Comparison of ENCODE assay signal across 14 mouse cellular contexts in the genomic region with DNA sequence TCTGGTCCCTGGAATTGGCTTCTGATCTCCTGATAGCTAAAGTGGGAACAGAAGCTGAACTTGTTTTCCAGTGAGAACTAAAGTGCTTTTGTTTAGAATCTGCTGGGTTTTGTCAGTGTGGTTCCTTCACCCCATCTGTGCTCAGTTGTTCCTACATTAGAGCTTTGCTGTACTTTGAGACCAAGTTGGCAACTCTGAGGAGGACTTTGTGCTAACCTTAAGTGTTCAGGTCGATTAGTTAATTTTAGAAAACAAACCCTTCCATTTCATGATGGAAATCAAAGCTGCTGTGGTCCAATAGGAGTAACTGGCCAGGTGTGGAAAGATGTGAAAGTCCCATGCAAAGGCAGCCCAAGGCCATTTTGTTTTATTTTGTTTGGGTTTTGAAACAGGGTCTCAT.
"Had no signal": no experiment of that assay in that cellular context is flagged by ENCODE, and none has a peak within 500 bp of the region (broad histone marks: within the 10 kb centered on the region; RNA-seq: fewer than 3 reads in every experiment).

No protein-coding gene starts in this region.

- DNase-seq: lung, adult 2 months; right cerebral cortex, postnatal 14 days; thymus, adult 2 months; thymus, postnatal 25 days had no signal

- H3K27ac ChIP-seq: lung, embryonic 15.5 days; macrophage; midbrain, embryonic 13.5 days; midbrain, embryonic 15.5 days; neural tube, embryonic 12.5 days; stomach, embryonic 15.5 days; stomach, postnatal 0 days had no signal

- H3K4me3 ChIP-seq: lung, embryonic 15.5 days; midbrain, embryonic 13.5 days; midbrain, embryonic 15.5 days; neural tube, embryonic 12.5 days; stomach, embryonic 15.5 days had no signal

- H3K27me3 ChIP-seq: lung, embryonic 15.5 days; megakaryocyte, embryonic 14.5 days; midbrain, embryonic 13.5 days; midbrain, embryonic 15.5 days; neural tube, embryonic 12.5 days; stomach, embryonic 15.5 days had no signal

- H3K9me3 ChIP-seq: lung, embryonic 15.5 days; megakaryocyte, embryonic 14.5 days; midbrain, embryonic 13.5 days; midbrain, embryonic 15.5 days; neural tube, embryonic 12.5 days; stomach, embryonic 15.5 days had no signal

- H3K9ac ChIP-seq: lung, embryonic 15.5 days; midbrain, embryonic 13.5 days; midbrain, embryonic 15.5 days; neural tube, embryonic 12.5 days; stomach, embryonic 15.5 days had no signal

- ATAC-seq: lung, postnatal 0 days; midbrain, embryonic 13.5 days; midbrain, embryonic 15.5 days had no signal

- H3K4me2 ChIP-seq: lung, embryonic 15.5 days; midbrain, embryonic 11.5 days; midbrain, embryonic 13.5 days; midbrain, embryonic 15.5 days; neural tube, embryonic 12.5 days; stomach, embryonic 15.5 days had no signal

- H3K4me1 ChIP-seq: lung, embryonic 15.5 days; midbrain, embryonic 13.5 days; midbrain, embryonic 15.5 days; neural tube, embryonic 12.5 days had no signal
